Mouse (Mus musculus): ENCODE measurements around the gene Epha10. TPM values are rescaled to one million over a fixed set of nuclear protein-coding genes. Genes with fewer than 3 reads are reported as not detected.
A peak's percentile ranks its signal among the peaks of the same experiment; 100 is the strongest.

Gene Epha10
- total and polyA plus RNA-seq, 2 experiments, result not detected

DNA sequence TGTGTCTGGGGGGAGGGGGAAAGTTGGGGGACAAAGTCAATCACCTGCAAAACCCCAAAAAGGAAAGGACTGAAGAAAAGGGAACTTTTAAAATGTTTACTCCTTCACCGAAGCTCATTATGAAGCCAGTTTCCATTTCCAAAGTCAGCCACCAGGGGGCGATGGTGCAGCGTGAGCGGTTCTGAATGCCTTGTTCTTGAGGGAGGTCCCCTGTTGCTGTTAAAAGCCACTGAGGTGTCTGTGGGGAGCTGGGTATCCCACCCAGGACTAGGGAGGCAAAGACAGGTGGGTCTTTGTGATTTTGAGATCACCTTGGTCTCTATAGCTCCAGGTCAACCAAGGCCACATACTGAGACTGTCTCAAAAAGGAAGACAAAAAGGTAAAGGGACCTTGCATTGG, 62.3 kb downstream of the Epha10 start:
- H3K4me1 ChIP-seq (ENCODE audit: control insufficient read depth, insufficient read depth, low read length), result no peaks in the 10 kb centered on the region
- no peak overlapping the region for H3K4me3 ChIP-seq (ENCODE audit: insufficient read depth, low read depth, low read length)
- TF ChIP-seq CTCF (IDR thresholded peaks at IDR 0.05; ENCODE audit: low read depth, low read length) (peak; percentile 90), POLR2A (IDR thresholded peaks at IDR 0.05; ENCODE audit: extremely low read depth, insufficient read depth, low read length) (no peak)
- 3% methylated on average over 4 of the region's 4 CpGs for WGBS
- peaks cover 2% of the 10 kb centered on the region; the same call in 1 of the 2 replicates for H3K36me3 ChIP-seq (ENCODE audit: control insufficient read depth, insufficient read depth, low read length)
- H3K9ac ChIP-seq (ENCODE audit: low read depth, low read length), result no peak overlapping the region
- no peaks in the 10 kb centered on the region for H3K27me3 ChIP-seq (ENCODE audit: control insufficient read depth, insufficient read depth, low read length)
- H3K27ac ChIP-seq (replicated peaks; ENCODE audit: insufficient read depth, low read depth, low read length), result no peak overlapping the region
- H3K79me2 ChIP-seq (ENCODE audit: control insufficient read depth, insufficient read depth, low read length), result no peaks in the 10 kb centered on the region
- DNase-seq (ENCODE audit: extremely low read depth, low read depth, low spot score), result peak; percentile 29

DNA sequence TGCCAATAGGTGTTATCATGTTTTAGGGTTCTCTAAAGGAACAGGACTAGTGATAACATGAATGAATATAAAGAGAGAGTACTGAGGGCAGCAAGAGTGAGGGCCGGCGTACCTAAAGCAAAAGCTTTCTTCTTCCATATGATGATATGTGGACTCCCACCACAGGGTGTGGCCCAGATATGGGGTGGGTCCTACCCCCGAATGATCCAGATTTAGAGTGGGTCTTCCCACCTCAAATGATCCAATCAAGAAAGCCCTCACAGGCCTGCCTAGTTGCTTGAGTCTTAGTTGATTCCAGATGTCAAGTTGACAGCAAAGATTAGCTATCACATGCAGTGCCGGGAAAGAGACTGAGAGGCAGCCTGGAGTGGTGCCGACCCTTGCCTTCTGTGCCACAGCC, 63.1 kb downstream of the Epha10 start:
- Histone ChIP-seq H3K79me2 (ENCODE audit: control insufficient read depth, insufficient read depth, low read length) (no peaks in the 10 kb centered on the region), H3K4me1 (ENCODE audit: control insufficient read depth, insufficient read depth, low read length) (no peaks in the 10 kb centered on the region), H3K36me3 (ENCODE audit: control insufficient read depth, insufficient read depth, low read length) (peaks cover 2% of the 10 kb centered on the region; the same call in 1 of the 2 replicates), H3K27me3 (ENCODE audit: control insufficient read depth, insufficient read depth, low read length) (no peaks in the 10 kb centered on the region), H3K9ac (ENCODE audit: low read depth, low read length) (no peak overlapping the region), H3K27ac (replicated peaks; ENCODE audit: insufficient read depth, low read depth, low read length) (no peak overlapping the region), H3K4me3 (ENCODE audit: insufficient read depth, low read depth, low read length) (no peak overlapping the region)
- 86% methylated on average over 5 of the region's 5 CpGs for WGBS
- no peak for DNase-seq (ENCODE audit: extremely low read depth, low read depth, low spot score)
- no peak for TF ChIP-seq CTCF (IDR thresholded peaks at IDR 0.05; ENCODE audit: low read depth, low read length)
- TF ChIP-seq POLR2A (IDR thresholded peaks at IDR 0.05; ENCODE audit: extremely low read depth, insufficient read depth, low read length), result no peak

- Histone ChIP-seq H3K36me3 (ENCODE audit: control insufficient read depth, insufficient read depth, low read length) (no peaks in the 10 kb centered on the region), H3K9ac (ENCODE audit: low read depth, low read length) (no peak overlapping the region), H3K27me3 (ENCODE audit: control insufficient read depth, insufficient read depth, low read length) (no peaks in the 10 kb centered on the region), H3K27ac (replicated peaks; ENCODE audit: insufficient read depth, low read depth, low read length) (no peak overlapping the region), H3K79me2 (ENCODE audit: control insufficient read depth, insufficient read depth, low read length) (no peaks in the 10 kb centered on the region), H3K4me1 (ENCODE audit: control insufficient read depth, insufficient read depth, low read length) (no peaks in the 10 kb centered on the region), H3K4me3 (ENCODE audit: insufficient read depth, low read depth, low read length) (no peak overlapping the region)
- 73% methylated on average over 2 of the region's 2 CpGs for WGBS
- TF ChIP-seq POLR2A (IDR thresholded peaks at IDR 0.05; ENCODE audit: extremely low read depth, insufficient read depth, low read length) (no peak), CTCF (IDR thresholded peaks at IDR 0.05; ENCODE audit: low read depth, low read length) (no peak)
- DNase-seq (ENCODE audit: extremely low read depth, low read depth, low spot score), result no peak
Observed at GRCm38 (mm10) chr4:124944961-124945360, 64.3 kb downstream of the Epha10 start.

DNA sequence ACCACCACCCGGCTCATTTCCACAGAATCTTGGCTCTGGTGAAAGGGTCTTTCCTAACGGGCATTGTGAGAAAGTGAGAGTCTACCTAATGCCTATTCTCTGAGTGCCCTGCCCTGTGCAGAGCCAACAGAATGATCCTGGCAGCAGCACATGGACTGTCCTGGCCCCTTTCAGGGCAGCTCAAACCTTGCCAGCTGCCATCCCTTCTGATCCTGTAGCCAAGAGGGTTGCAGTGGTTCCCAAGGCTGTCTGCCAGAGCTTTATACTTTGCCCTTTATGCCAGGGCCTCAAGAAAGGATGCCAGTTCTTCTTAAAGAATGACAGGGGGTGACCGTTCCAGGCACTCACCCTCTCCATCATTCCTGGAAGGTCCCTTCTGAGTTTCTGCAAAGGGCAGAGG, 68.8 kb downstream of the Epha10 start:
- Histone ChIP-seq H3K27me3 (ENCODE audit: control insufficient read depth, insufficient read depth, low read length) (no peaks in the 10 kb centered on the region), H3K27ac (replicated peaks; ENCODE audit: insufficient read depth, low read depth, low read length) (no peak overlapping the region), H3K36me3 (ENCODE audit: control insufficient read depth, insufficient read depth, low read length) (no peaks in the 10 kb centered on the region), H3K4me1 (ENCODE audit: control insufficient read depth, insufficient read depth, low read length) (no peaks in the 10 kb centered on the region), H3K4me3 (ENCODE audit: insufficient read depth, low read depth, low read length) (no peak overlapping the region), H3K79me2 (ENCODE audit: control insufficient read depth, insufficient read depth, low read length) (no peaks in the 10 kb centered on the region), H3K9ac (ENCODE audit: low read depth, low read length) (no peak overlapping the region)
- TF ChIP-seq POLR2A (IDR thresholded peaks at IDR 0.05; ENCODE audit: extremely low read depth, insufficient read depth, low read length), result no peak
- no peak for TF ChIP-seq CTCF (IDR thresholded peaks at IDR 0.05; ENCODE audit: low read depth, low read length)
- DNase-seq (ENCODE audit: extremely low read depth, low read depth, low spot score), result peak; percentile 15
- 67% methylated on average over 3 of the region's 3 CpGs for WGBS

DNA sequence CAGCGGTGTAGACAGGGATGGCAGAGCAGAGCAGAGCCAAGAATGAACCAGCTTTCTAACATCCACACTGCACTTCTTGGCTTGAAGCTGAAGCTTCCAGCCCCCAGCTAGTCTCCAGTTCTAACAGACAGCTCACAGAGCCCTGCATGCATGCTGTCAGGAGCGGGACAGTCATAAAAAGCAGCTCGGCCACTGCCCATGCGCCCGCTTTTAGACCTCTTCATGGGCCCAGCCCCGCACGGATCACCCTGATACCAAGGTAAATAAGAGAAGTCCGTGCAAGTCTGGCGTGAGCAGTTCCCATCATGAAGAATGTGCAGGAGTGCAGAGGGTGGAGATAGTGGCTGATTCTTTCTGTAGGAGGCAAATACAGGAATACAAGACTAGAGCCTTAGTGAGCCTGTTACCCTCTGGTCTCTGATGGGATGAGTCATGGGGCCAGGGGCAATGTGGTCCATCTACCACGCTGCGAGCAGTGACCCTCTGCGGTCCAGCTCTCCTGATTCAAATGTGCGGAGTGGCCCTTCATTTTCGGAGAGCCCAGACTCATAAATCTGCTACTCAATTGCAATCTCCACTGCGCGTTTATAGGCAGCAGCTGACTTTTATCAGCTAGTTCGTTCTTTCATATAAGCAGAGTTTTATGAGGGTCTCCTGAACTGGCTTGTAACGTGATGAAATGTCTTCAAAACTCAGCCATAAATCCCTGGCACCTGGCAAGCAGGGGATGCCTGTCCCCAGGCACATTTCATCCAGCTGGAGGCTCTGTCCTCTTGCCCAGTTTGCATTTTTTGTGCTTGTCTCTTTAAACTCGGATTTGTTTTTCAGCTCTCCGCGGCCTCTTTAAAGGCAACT, 69.7 kb downstream of the Epha10 start:
- H3K27me3 ChIP-seq (ENCODE audit: control insufficient read depth, insufficient read depth, low read length), result no peaks in the 10 kb centered on the region
- no peaks in the 10 kb centered on the region for H3K36me3 ChIP-seq (ENCODE audit: control insufficient read depth, insufficient read depth, low read length)
- no peak overlapping the region for H3K9ac ChIP-seq (ENCODE audit: low read depth, low read length)
- DNase-seq (ENCODE audit: extremely low read depth, low read depth, low spot score), result no peak
- H3K4me1 ChIP-seq (ENCODE audit: control insufficient read depth, insufficient read depth, low read length), result no peaks in the 10 kb centered on the region
- 81% methylated on average over 21 of the region's 21 CpGs for WGBS
- no peak for TF ChIP-seq POLR2A (IDR thresholded peaks at IDR 0.05; ENCODE audit: extremely low read depth, insufficient read depth, low read length)
- no peak for TF ChIP-seq CTCF (IDR thresholded peaks at IDR 0.05; ENCODE audit: low read depth, low read length)
- H3K27ac ChIP-seq (replicated peaks; ENCODE audit: insufficient read depth, low read depth, low read length), result no peak overlapping the region
- H3K79me2 ChIP-seq (ENCODE audit: control insufficient read depth, insufficient read depth, low read length), result no peaks in the 10 kb centered on the region
- H3K4me3 ChIP-seq (ENCODE audit: insufficient read depth, low read depth, low read length), result no peak overlapping the region

DNA sequence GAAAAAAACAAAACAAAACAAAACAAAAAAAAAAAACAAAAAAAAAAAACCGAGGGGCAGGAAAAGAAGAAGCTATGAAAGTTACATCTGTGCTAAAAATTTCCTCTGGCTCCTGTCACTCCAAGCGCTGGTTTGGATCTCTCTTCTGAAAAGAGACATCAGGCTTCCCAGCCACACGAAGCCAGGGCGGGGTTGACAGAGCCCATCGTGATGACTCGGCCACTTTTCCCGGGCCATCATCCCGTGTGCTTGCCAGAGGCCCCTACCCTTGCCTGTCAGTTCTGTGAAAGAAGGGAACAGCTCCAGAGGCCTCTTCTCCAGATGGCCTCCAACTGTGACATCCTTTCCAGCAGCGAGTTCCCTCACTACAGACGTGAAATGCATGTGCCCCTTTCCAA, 70.3 kb downstream of the Epha10 start:
- no peak overlapping the region for H3K4me3 ChIP-seq (ENCODE audit: insufficient read depth, low read depth, low read length)

More for the DNA sequence above, 70.3 kb downstream of the Epha10 start:
- no peaks in the 10 kb centered on the region for H3K27me3 ChIP-seq (ENCODE audit: control insufficient read depth, insufficient read depth, low read length)
- H3K4me1 ChIP-seq (ENCODE audit: control insufficient read depth, insufficient read depth, low read length), result no peaks in the 10 kb centered on the region
- TF ChIP-seq CTCF (IDR thresholded peaks at IDR 0.05; ENCODE audit: low read depth, low read length) (no peak), POLR2A (IDR thresholded peaks at IDR 0.05; ENCODE audit: extremely low read depth, insufficient read depth, low read length) (no peak)
- WGBS, result 48% methylated on average over 10 of the region's 10 CpGs
- no peak overlapping the region for H3K27ac ChIP-seq (replicated peaks; ENCODE audit: insufficient read depth, low read depth, low read length)
- H3K36me3 ChIP-seq (ENCODE audit: control insufficient read depth, insufficient read depth, low read length), result no peaks in the 10 kb centered on the region
- H3K9ac ChIP-seq (ENCODE audit: low read depth, low read length), result no peak overlapping the region
- DNase-seq (ENCODE audit: extremely low read depth, low read depth, low spot score), result no peak
- H3K79me2 ChIP-seq (ENCODE audit: control insufficient read depth, insufficient read depth, low read length), result no peaks in the 10 kb centered on the region
